Mouse (Mus musculus): ENCODE results near the gene Vezf1. TPM values are rescaled to one million over a fixed set of nuclear protein-coding genes. Genes with fewer than 3 reads are reported as not detected.

The Vezf1 gene
- total RNA-seq, 2 experiments from 2014 or later: 39.2 to 43.5 TPM

DNA sequence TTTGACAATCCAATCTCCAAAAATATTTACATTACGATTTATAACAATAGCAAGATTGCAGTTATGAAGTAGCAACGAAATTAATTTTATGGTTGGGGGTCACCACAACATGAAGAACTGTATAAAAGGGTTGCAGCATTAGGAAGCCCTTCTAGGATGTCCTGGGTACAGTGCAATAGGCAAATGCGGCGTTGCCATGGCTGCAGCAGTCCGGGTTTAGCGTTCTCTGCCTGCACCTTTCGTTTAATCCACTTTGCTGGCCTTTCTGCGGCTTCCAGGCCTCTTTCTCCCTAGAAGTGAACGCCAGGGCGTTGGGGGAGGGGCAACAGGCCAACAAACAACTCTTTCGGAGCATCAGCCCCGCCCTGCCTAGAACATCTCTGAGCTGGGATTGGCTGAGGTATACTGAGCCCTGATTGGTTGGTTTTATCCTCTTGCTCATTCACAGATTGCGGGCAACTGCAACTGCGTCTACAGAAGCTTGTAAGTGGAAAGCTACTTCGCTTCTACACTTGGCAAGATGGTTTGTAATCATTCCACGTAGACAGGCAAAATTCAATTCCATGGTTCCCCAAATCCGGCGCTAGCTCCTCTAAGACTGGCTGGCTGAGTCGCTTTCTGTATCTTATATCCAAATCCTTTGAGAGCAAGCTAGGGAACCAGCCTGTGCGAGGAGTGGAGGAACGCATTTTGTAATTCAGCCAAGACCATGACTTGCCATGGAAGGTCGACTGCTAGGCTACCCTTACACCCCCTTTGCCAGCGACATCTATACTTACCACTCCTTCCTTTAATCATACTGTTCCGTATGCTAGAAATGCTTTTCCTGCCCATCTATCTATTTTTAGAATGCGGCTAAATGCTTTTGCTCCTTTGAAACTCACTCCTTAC lies 18.9 kb downstream of the Vezf1 start:
- peak; percentile 96 for DNase-seq
- intact Hi-C loops (cut with DNase I; ENCODE audit: low total_unique reads): no loop called here

DNA sequence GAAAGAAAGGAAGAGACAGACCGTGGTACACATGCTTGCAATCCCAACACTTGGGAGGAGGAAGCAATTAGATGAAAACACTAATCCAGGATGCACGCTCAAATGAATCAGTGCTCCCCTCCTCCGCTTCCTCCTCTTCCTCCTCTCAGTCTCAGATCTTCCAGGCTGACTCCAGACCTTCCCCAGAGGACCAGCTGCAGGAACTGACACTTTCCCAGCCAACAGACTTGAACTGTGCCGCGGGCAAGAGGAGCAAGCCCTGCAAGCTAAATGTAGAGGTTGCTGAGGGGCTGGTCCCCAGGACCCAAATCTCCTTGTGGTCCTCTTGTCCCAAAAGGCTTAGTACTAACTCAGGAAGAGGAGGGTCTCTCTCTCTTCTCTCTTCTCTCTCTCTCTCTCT lies 21.1 kb downstream of the Vezf1 start:
- intact Hi-C loops (cut with DNase I; ENCODE audit: low total_unique reads): no loop called here
- no peak for DNase-seq

DNA sequence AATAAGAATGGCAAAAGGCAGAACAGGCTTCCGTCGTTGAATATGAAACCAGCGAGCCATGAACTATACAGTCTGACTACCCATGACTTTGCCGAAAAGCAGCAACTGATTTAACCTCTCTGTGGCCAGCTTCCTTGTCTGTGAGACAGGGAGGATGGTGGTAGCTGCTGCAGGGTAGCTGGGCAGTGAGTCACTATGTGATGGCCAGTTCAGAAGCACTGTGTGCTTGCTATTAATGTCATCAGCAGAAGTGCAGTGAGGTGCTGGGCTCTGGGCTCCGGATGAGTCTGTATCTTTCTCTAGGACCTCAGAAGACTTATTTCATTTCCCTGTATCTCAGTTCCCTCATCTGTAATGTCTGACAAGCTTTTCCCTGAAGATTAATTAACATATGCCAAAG lies 22.2 kb downstream of the Vezf1 start:
- DNase-seq: no peak
- intact Hi-C loops (cut with DNase I; ENCODE audit: low total_unique reads): no loop called here

DNA sequence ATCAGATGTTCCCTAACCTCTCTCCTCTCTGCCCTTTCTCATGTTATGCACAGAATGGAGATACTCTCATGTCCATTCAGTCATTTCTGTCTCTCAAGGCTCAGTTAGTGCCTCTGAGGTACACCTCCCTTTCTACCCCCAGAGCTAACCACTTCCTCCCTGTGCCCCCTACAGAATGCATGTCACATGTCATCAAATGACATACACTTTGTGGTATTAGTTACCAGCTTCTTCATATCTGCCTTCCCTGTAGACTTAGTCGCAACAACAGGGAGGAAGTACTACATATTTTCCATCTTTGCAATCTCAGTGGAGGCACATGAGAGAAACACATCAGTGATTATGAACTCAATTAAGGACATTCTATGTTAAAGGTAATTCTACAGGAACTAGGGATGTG lies 23.9 kb downstream of the Vezf1 start:
- no peak for DNase-seq
- intact Hi-C loops (cut with DNase I; ENCODE audit: low total_unique reads): no loop called here

DNA sequence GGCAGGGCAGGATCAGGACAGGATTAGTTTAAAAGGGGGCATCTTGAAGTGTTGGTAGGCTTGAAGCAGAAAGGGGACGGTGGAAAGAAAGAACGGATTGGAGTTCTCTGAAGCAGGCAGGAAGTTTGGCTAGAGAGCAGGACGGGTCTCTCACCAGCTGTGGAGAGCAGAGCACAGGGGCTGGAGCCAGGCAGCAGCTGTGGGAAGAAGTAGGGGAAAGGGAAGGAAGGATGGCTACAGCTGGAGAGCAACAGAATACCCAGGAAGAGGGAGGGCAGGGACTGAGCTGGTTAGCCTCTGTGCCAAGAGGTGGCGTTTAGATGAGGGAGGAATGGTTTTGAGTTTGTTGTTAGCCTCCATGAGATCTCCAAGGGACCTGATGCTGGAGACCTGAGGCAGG lies 29.1 kb downstream of the Vezf1 start:
- intact Hi-C loops (cut with DNase I; ENCODE audit: low total_unique reads): no loop called here
- peak; percentile 66 for DNase-seq

DNA sequence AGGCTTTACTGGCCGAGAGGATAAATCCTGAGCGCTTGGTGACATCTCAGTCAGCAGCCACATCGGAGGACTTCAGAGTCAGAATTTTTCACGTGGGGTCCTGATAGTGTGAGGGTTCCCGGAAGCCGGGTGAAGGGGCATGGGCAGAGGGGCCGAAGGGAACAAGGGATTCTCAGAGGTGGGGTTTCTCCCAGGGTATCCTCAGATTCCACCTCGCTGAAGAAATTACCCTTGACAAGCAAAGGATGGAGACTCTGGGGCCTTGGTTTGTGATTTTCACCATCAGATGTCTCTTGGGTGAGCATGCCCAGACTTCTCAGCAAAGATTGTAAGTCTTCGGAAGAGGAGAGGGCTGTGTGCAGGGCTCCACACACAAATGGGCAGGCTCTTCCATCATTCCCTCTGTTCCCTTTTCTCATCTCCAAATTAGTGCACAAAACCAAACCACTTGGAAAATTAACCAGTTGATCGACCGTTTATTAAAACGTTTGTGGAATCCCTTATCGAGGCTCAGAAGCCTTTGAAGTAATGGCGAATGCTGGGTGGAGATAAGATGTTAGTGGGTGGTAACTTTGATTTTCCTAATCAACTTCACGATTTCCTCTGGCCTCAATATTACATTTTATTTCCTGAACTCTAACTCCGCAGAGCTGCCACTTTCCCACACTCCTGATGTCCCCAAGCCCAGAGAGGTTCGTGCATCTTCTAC lies 30.1 kb downstream of the Vezf1 start, which contains the start of gene Cuedc1:
Gene Cuedc1 (plus strand): TSS at position 38 of the 709 bp plus-strand sequence.
- DNase-seq: no peak
- intact Hi-C loops (cut with DNase I; ENCODE audit: low total_unique reads): no loop called here

DNA sequence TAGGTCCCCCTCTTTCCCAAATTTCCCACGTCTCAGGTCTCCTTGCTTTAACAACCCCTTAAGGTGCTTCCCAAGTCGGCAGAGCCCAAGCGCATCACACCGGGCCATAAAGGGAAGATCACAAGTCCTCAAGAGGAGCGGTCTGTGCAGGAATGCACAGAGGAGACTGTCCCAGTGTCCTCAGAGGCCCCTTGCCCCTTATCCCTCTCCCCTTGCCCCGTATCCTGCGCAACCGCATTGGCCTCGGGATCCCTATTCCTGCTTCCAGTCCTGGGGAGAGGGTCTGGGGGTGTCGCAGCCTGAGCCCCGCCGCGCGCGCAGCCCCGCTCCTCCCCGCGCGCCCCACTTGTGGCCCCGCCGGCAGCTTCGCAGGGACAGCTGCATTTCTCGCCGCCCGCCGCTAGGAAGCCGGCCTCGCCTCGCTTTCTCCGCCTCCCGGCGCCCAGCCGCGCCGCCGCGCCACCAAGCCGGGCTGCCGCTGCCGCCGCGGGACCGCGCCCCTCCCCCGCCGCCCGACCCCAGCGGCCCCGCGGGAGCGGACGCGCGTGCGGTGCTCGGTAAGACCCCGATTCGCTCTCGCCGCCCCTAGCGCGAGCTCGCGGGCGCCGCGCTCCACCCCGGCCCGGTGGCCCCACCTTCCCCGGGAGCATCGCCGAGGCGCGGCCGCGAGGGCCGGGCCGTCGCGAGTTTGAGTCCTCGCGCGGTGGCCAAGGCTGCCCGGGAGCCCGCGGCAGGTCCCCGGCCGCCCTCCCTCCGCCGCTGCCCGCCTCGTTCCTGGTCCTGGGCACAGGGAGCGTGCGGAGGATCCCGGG lies 30.9 kb downstream of the Vezf1 start:
- intact Hi-C loops (cut with DNase I; ENCODE audit: low total_unique reads): no loop called here
- peak; percentile 85 for DNase-seq

DNA sequence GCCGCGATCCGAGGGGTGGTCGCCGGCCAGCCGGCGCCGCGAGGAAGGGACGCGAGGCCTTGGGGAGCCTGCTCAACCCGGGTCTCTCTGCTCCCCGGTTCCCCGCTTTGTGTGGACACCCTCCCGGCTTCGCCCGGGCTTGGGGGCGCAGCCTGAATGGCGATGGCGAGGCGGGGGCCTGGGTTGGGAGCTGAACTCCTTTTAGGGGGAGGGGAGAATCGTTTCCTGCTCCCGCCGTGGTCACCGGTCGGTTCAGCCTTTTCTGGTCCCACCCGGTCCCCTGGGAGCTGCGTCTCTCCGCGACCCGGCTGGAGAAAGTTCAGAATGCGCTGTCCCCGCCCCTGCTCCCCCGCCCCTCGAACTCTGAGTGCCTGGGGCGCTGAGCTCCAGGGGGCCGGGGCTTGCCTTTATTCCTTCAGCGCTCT lies 31.5 kb downstream of the Vezf1 start:
- intact Hi-C loops (cut with DNase I; ENCODE audit: low total_unique reads): no loop called here
- DNase-seq: peak; percentile 88

DNA sequence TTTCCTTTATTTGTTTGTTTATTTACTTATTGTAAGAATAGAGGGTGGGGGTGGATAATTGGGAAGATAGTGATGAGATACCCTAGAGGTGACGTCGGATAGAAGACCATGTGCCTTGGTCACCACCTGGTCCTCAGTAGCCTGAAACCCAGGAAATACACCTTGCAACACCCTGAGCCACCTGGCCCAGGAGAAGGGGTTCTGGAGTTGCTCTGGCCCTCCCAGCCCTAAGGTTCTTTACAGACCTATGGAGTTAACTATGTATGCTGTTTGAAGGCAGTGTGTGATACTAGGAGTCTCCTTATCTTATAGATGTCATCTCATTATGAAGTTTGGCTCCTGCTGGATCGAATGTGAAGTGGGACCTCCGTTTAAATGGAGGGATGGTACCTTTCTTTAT lies 32.1 kb downstream of the Vezf1 start:
- intact Hi-C loops (cut with DNase I; ENCODE audit: low total_unique reads): no loop called here
- no peak for DNase-seq

DNA sequence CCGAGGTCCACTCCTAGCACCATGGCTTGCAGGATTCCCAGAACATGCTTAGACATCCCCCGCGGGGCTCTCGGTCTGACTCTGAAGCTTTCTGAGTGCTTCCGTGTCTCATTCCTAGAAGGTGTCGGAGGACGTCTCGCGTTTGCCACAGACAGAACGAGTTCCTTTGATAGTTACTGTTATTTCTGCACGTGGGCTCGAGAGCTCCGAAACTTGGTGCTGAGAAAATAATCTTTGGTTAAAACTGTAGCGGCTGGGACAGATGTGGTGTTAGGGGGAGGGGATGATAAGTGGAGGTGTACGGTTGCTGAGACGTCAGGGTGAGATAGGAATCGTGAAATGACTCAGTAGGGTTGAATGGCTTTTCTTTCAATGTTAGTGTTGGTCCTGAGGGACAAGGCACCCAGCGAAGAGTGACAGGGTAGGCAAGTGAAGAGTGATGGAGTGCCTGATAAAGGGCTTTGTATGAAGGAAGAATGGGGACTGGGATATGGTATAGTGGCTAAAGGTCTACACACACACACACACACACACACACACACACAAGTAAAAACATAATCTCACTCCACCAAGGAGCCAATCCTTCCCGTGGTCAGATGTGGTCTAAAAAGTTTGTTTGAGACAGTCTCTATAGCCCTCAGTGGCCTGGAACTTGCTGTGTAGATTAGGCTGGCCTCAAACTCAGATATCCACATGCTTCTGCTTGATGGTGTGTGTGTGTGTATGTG lies 35.3 kb downstream of the Vezf1 start:
- intact Hi-C loops (cut with DNase I; ENCODE audit: low total_unique reads): no loop called here
- DNase-seq: no peak

DNA sequence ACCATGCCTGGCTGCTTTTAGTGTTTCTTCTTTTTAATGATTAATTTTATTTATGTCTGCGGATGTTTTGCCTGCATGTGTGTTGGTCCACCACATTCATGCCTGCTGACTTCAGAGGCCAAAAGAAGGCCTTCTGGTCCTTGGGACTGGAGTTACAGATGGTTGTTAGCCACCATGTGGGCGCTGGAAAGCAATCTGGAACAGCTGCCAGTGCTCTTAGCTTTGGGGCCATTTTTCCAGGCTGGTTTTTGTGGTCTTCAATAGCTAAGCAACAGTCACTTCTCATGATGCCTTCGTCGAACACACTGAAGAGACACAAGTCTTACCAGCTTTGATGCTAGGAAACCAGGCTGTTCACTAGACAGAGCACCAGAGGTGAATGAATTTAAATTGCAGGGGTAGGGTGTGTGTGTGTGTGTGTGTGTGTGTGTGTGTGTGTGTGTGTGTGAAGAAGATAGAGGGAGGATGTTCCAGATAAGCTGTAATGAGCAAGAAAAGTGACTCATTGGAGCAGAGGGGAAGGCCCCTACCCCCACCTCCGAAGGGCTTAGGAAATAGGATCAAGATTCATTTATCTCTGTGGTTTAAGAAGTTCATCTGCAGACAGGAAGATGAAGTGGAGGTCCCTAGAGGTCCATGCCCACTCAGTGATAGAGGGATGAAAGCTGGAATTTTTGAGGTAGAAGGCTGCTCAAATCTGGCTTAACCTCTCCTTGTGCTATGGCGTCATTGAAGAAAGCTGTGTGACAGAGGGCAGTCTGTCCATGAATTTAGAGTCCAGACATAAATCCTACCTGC lies 37.6 kb downstream of the Vezf1 start:
- no peak for DNase-seq
- intact Hi-C loops (cut with DNase I; ENCODE audit: low total_unique reads): no loop called here

DNA sequence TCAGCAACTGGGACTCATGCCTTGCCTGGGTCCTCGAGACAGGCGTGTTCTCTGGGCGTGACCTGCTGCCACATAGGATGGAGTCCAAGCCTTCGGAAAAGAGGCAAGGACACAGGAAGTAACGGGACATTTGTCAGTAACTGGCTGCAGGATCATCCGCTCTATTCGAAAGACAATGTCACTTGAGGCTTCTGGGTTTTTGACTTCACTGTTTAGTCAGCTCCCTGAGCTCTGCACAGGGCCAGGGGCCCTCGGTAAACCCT lies 38.1 kb downstream of the Vezf1 start:
- no peak for DNase-seq
- intact Hi-C loops (cut with DNase I; ENCODE audit: low total_unique reads): no loop called here

DNA sequence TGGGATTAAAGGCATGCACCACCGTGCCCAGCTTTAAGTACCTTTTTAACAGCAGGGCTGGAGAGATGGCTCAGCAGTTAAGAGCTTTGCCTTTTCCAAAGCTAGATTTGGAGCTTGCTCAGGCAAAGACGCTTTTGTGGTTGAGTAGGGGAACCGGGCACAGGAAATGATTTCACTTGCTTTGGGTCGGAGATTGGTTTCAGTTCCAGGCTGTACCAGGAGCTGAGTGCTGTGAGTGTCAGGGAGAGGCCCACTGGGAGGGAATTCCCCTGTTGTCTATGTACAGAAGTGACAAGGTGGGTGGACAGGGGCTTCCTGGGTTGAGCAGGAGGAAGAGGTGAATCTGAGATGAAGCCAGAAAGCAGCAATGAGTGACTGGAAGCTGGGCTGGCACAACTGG lies 39.3 kb downstream of the Vezf1 start:
- intact Hi-C loops (cut with DNase I; ENCODE audit: low total_unique reads): no loop called here
- no peak for DNase-seq

DNA sequence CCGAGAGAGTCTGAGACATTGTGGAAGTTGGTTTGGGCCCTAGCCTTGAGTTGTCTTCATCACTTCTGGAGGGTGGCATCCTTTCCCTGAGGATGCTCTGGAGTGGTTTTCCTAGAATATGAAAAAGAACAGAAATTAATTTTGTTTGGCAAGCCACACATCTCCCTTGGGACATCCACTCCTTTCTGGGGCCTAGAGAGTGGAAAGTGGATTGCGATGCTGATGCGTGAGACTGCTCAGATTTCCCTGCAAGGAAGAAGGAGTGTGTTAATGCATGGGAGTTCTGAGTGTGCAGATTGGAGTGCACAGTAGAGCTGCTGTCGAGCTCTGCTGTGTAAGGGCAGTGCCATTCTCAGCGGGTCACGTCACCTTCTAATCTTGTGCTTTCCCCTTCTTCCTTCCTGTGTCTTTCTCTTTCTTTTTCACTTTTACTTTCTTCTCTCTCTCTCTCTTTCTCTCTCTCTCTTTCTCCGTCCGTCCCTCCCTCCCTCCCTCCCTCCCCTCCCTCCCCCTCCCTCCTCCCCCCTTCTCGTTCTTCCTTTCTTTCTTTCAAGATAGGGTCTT lies 42.0 kb downstream of the Vezf1 start:
- DNase-seq: no peak
- intact Hi-C loops (cut with DNase I; ENCODE audit: low total_unique reads): no loop called here

DNA sequence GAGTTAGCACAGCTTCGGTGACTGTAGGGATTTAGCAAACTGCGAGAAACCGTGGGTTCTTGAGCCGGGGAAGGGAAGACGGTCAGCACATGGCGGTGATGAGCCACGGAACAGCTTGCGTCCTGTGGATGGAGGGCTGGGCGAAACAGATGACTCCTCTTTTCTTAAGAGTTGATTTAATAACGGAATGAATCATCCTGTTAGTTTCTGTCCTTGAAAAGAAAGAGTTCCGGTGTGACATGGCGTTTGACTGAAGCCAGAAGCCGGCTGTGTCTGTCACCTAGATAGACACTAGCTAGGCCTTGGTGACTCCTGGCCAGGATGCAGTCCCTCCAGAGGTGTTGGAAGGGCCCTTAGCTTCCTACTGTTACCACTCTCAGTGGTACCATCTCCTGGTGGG lies 44.0 kb downstream of the Vezf1 start:
- intact Hi-C loops (cut with DNase I; ENCODE audit: low total_unique reads): no loop called here
- no peak for DNase-seq

DNA sequence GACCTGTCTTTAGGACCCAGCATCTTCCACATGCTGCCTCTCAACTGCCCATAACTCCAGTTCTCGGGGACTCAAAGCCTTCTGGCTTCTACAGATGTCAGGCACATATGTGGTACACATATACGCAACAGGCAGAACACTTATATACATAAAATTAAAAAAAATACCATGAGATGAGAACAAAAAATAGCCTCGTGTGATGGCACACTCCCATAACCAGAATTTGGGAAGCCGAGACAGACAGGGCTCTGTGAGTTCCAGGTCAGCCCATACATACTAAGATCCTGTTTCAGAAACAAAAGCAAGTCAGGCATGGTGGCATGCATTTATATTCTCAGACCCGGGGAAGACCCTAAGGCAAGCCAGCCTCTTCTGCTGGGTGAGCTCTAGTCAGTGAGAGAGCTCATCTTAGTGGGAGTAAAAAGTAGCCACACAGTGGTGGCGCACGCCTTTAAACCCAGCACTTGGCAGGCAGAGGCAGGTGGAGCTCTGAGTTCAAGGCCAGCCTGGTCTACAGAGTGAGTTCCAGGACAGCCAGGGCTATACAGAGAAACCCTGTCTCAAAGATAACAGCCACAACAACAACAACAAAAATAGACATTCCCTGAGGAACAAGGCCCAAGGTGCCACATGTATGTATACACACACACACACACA lies 44.7 kb downstream of the Vezf1 start:
- intact Hi-C loops (cut with DNase I; ENCODE audit: low total_unique reads): no loop called here
- no peak for DNase-seq

DNA sequence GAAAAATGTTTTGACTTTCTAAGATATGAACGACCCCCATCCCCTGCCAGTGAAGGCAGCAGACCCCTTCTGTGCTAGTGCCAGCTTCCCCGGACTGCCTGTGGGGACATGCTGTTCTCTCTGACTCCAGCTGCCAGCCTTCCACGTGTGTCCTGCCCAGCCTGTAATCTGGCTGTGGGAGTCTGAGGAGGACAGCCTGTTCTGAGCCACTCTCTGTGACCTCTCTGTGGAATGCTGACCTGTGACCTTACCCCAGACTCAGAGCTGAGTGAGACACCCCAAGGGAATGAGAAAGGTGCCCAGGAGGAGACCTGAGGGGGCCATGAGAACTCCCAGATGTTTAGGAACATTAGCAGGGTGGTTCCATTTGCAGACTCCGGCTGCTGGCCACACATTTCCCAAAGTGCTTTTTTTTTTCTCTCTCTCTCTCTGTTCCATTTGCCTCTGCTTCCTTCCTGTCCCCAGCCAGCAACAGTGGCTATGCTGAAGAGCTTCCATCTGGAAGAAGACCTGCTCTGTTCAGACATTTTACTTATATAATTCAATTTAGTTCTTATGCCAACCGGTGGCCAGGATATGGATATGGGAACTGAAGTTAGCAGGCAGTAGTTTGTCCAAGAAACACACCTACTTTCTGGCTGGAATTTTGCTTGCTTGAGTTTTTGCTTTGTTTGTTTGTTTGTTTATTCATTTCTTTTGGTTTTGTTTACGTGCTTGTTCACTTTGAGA lies 45.6 kb downstream of the Vezf1 start:
- intact Hi-C loops (cut with DNase I; ENCODE audit: low total_unique reads): no loop called here
- DNase-seq: peak; percentile 57

Measured in gastrocnemius, postnatal 14 days (tissue).